Mouse (Mus musculus): ENCODE data around the gene Rangrf. TPM values are rescaled to one million over a fixed set of nuclear protein-coding genes. Genes with fewer than 3 reads are reported as not detected.
A peak's percentile ranks its signal among the peaks of the same experiment; 100 is the strongest.

Rangrf gene
- polyA plus RNA-seq, 1 experiment = not detected

DNA sequence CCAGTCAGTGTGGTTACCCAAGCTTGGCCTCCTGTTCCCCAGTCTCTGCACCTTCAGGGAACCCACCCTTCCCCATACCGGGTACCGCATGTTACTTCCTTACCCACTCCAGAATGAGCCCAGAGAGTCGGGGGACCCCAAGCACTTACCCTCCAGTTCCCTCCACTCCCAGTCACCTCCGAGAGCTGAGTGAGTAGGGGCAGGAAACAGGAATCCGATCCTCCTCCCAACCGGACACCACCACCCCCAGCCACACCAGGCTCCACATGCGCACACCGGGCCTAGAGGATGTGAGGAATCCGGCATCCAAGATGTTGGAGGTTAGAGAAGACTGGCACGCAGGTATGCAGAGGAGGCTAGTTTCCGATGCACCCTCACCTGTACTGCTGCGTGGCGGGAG is 18.3 kb downstream of the Rangrf start:
- H3K27ac ChIP-seq (ENCODE audit: insufficient read depth, low read depth, low read length) = no peak overlapping the region
- H3K4me1 ChIP-seq (ENCODE audit: control insufficient read depth, insufficient read depth, low read length) = peaks cover 14% of the 10 kb centered on the region; the same call in 1 of the 2 replicates
- peak overlapping the region; percentile 4; the same call in 1 of the 2 replicates for H3K4me3 ChIP-seq (ENCODE audit: insufficient read depth, low read depth, low read length)
- no peak for TF ChIP-seq CTCF (IDR thresholded peaks at IDR 0.05; ENCODE audit: insufficient read depth, low read depth, low read length)
- no peak for TF ChIP-seq POLR2A (IDR thresholded peaks at IDR 0.05; ENCODE audit: insufficient read depth, low read depth, low read length)
- WGBS = 62% methylated on average over 13 of the region's 13 CpGs

DNA sequence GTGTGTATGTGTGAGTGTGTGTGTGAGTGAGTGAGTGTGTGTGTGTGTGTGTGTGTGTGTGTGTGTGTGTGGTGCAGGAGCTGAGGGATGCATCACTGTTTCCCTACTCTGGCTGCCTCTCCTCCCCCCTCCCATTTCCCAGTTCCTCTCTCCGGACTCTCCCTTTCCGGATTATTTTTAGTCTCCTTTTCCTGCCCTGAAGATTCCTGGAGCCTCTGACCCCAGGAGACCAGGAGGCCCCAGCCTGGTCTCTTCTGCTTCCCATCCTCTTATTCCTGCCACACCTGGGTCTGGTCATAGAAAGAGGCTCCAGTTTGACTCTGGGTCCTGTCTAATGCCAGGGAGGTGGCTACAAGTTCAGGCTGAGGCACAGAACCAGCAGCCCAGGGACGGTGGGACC is 18.9 kb downstream of the Rangrf start:
- WGBS = 35% methylated on average over 3 of the region's 3 CpGs

DNA sequence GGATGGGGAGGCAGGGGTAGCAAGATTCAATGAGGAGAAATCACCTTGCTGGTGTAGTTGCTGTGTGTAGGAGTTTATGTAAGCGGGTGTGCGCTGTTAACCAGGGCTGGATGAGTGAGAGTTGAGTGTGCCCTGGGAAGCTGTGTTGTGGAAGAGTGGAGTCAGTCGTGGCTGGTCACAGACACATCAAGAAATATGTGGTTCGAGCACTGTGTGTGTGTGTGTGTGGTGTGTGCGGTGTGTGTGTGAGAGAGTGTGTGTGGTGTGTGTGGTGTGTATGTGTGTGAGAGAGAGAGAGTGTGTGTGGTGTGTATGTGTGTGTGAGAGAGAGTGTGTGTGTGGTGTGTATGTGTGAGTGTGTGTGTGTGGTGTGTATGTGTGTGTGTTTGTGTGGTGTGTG is 19.5 kb downstream of the Rangrf start:
- H3K27ac ChIP-seq (ENCODE audit: insufficient read depth, low read depth, low read length) = no peak overlapping the region
- H3K4me3 ChIP-seq (ENCODE audit: insufficient read depth, low read depth, low read length) = no peak overlapping the region
- 55% methylated on average over 5 of the region's 5 CpGs for WGBS
- peaks cover 14% of the 10 kb centered on the region; the same call in 1 of the 2 replicates for H3K4me1 ChIP-seq (ENCODE audit: control insufficient read depth, insufficient read depth, low read length)
- TF ChIP-seq POLR2A (IDR thresholded peaks at IDR 0.05; ENCODE audit: insufficient read depth, low read depth, low read length) = no peak
- no peak for TF ChIP-seq CTCF (IDR thresholded peaks at IDR 0.05; ENCODE audit: insufficient read depth, low read depth, low read length)

More for the DNA sequence above, 18.9 kb downstream of the Rangrf start:
- Histone ChIP-seq H3K27ac (ENCODE audit: insufficient read depth, low read depth, low read length) (no peak overlapping the region), H3K4me3 (ENCODE audit: insufficient read depth, low read depth, low read length) (no peak overlapping the region), H3K4me1 (ENCODE audit: control insufficient read depth, insufficient read depth, low read length) (peaks cover 14% of the 10 kb centered on the region; the same call in 1 of the 2 replicates)
- TF ChIP-seq POLR2A (IDR thresholded peaks at IDR 0.05; ENCODE audit: insufficient read depth, low read depth, low read length) = no peak
- TF ChIP-seq CTCF (IDR thresholded peaks at IDR 0.05; ENCODE audit: insufficient read depth, low read depth, low read length) = no peak

DNA sequence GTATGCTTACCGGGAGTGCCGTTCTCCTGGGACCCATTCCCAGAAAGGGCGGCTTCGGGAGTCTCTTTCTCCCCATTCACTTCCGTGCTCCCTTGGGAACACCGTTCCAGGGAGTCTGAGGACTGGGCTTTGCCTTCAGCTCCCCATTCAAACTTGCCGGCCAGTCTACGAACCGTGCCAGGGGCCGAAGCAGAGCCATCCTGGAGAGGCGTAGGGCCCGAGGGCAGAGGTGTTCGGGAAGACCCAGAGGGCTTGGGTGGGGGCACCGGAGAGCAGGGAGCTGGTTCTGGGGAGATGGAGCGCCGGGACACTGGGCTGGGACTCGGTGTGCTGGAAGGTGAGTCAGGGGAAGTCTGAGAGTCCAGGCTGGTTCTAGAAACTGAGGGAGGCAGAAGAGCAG is 20.6 kb downstream of the Rangrf start:
- H3K4me1 ChIP-seq (ENCODE audit: control insufficient read depth, insufficient read depth, low read length) = peaks cover 14% of the 10 kb centered on the region; the same call in 1 of the 2 replicates
- 6% methylated on average over 17 of the region's 17 CpGs for WGBS
- no peak overlapping the region for H3K27ac ChIP-seq (ENCODE audit: insufficient read depth, low read depth, low read length)
- peak overlapping the region; percentile 34 for H3K4me3 ChIP-seq (ENCODE audit: insufficient read depth, low read depth, low read length)
- TF ChIP-seq POLR2A (IDR thresholded peaks at IDR 0.05; ENCODE audit: insufficient read depth, low read depth, low read length) = no peak
- no peak for TF ChIP-seq CTCF (IDR thresholded peaks at IDR 0.05; ENCODE audit: insufficient read depth, low read depth, low read length)

DNA sequence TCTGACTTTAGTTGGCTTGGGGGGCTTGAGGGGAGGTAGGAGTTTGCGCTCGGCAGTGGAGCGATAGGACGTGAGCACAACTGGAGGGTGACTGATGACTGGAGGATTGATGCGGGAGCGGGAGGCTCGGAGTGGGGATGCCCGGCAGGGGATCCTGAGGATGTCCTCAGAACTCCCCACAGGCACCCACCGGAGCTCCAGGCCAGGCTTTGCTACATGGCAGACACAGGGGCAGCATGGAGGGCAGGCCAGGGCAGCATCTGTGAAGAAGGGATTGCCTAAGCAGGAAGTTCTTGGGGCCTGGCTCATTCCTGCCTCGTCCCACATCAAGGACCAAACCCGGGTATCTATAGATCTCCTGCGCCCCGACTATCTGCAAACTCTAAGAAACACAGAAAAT is 21.1 kb downstream of the Rangrf start:
- H3K4me1 ChIP-seq (ENCODE audit: control insufficient read depth, insufficient read depth, low read length) = peaks cover 14% of the 10 kb centered on the region; the same call in 1 of the 2 replicates
- TF ChIP-seq CTCF (IDR thresholded peaks at IDR 0.05; ENCODE audit: insufficient read depth, low read depth, low read length) (no peak), POLR2A (IDR thresholded peaks at IDR 0.05; ENCODE audit: insufficient read depth, low read depth, low read length) (no peak)
- no peak overlapping the region for H3K27ac ChIP-seq (ENCODE audit: insufficient read depth, low read depth, low read length)
- H3K4me3 ChIP-seq (ENCODE audit: insufficient read depth, low read depth, low read length) = no peak overlapping the region
- WGBS = 52% methylated on average over 13 of the region's 13 CpGs

DNA sequence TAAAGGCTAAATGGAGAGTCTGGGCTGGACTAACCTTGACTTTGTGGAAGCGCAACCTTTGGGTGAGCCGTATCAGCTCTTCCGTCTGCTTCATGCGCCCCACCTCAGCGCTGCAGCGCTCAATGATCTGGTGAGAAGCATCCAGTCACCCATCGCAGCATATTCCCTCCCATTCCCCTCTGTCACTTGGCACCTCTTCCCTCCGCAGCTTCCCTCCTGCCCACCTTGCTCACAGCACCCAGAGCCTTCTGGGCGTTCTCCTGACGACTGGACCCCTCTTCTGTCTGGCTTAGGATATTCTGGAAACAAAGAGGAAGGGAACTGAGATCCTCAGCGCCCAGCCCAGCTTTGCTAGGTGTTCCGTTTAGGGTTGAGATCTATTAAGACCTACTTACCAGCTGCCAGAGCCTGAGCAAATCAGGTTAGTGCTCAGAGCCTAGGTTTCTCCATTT is 27.4 kb downstream of the Rangrf start:
- no peak for TF ChIP-seq POLR2A (IDR thresholded peaks at IDR 0.05; ENCODE audit: insufficient read depth, low read depth, low read length)
- no peak for TF ChIP-seq CTCF (IDR thresholded peaks at IDR 0.05; ENCODE audit: insufficient read depth, low read depth, low read length)
- peak overlapping the region; percentile 6 for H3K4me3 ChIP-seq (ENCODE audit: insufficient read depth, low read depth, low read length)
- H3K27ac ChIP-seq (ENCODE audit: insufficient read depth, low read depth, low read length) = no peak overlapping the region
- H3K4me1 ChIP-seq (ENCODE audit: control insufficient read depth, insufficient read depth, low read length) = peaks cover 9% of the 10 kb centered on the region
- 7% methylated on average over 12 of the region's 12 CpGs for WGBS

GRCm38 (mm10) chr11:68946806-68947440 is 28.1 kb downstream of the Rangrf start:
- Histone ChIP-seq H3K27ac (ENCODE audit: insufficient read depth, low read depth, low read length) (0 out of 2 replicates have a peak overlapping the region, but pooled peaks have one; percentile 21), H3K4me1 (ENCODE audit: control insufficient read depth, insufficient read depth, low read length) (peaks cover 9% of the 10 kb centered on the region), H3K4me3 (ENCODE audit: insufficient read depth, low read depth, low read length) (peak overlapping the region; percentile 36)
- no peak for TF ChIP-seq POLR2A (IDR thresholded peaks at IDR 0.05; ENCODE audit: insufficient read depth, low read depth, low read length)
- WGBS = 11% methylated on average over 16 of the region's 16 CpGs

DNA sequence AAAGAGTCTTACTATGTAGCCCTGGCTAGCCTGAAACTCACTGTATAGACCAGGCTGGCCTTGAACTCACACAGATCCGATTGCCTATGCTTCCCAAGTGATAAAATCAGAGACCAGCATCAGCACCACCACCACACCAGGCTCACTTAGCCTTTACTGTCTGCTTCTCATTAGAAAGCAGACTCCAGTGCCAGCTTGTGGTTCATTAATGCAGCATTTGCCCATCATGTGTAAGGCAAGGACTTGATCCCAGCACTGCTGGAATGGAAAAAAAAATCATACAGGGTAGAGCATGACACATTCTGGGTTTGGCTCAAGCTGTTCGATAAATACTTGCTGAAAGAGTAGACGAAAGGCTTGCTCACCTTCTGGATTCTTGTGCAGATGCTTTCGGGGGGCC is 29.0 kb downstream of the Rangrf start:
- Histone ChIP-seq H3K27ac (ENCODE audit: insufficient read depth, low read depth, low read length) (no peak overlapping the region), H3K4me1 (ENCODE audit: control insufficient read depth, insufficient read depth, low read length) (peaks cover 9% of the 10 kb centered on the region), H3K4me3 (ENCODE audit: insufficient read depth, low read depth, low read length) (no peak overlapping the region)
- WGBS = 95% methylated on average over 4 of the region's 4 CpGs
- TF ChIP-seq CTCF (IDR thresholded peaks at IDR 0.05; ENCODE audit: insufficient read depth, low read depth, low read length) (no peak), POLR2A (IDR thresholded peaks at IDR 0.05; ENCODE audit: insufficient read depth, low read depth, low read length) (no peak)

GRCm38 (mm10) chr11:68945245-68945644 is 29.7 kb downstream of the Rangrf start:
- H3K4me1 ChIP-seq (ENCODE audit: control insufficient read depth, insufficient read depth, low read length) = peaks cover 9% of the 10 kb centered on the region
- TF ChIP-seq CTCF (IDR thresholded peaks at IDR 0.05; ENCODE audit: insufficient read depth, low read depth, low read length) = no peak
- no peak for TF ChIP-seq POLR2A (IDR thresholded peaks at IDR 0.05; ENCODE audit: insufficient read depth, low read depth, low read length)
- WGBS = 91% methylated on average over 2 of the region's 2 CpGs
- no peak overlapping the region for H3K4me3 ChIP-seq (ENCODE audit: insufficient read depth, low read depth, low read length)
- no peak overlapping the region for H3K27ac ChIP-seq (ENCODE audit: insufficient read depth, low read depth, low read length)

All from olfactory bulb, adult 2 months (tissue).